Mouse (Mus musculus) left cerebral cortex, postnatal 14 days (tissue): ENCODE data around the gene Kcna4. TPM values are rescaled to one million over a fixed set of nuclear protein-coding genes. Genes with fewer than 3 reads are reported as not detected.

Experiments
- DNase-seq, 2 experiments: peaks; one replicate each; pipeline ENCODE4 v3.0.0; 2021 to 2022; ENCODE audit warnings: low spot score in 2 of 2, mixed read lengths in 1 of 2
- intact Hi-C: fragments of 180-260 bp; cut with DNase I; formaldehyde crosslinking; loops from one replicate; pipeline ENCODE4 v1.15.1; 2025
- long read RNA-seq, 2 experiments: library from polyadenylated mRNA; stranded (forward); transcript quantifications; one replicate each; pipeline ENCODE4 v2.0.0; 2021
- total RNA-seq, 2 experiments: library from RNA; stranded (reverse); gene quantifications; 2 replicates each; pipeline ENCODE4 v1.2.3; 2021

Kcna4 gene
- 10 to 100 TPM; 23.6 to 27.1 TPM for total RNA-seq
- long read RNA-seq, experiment 1, full-length matches to known transcripts, result 7 of 7 reads
- long read RNA-seq, experiment 1, partial matches to known transcripts, result 0 of 7 reads
- long read RNA-seq, experiment 1, other reads (novel, unspliced or antisense), result 0 of 7 reads
- long read RNA-seq, experiment 2, full-length matches to known transcripts, result 3 of 5 reads
- long read RNA-seq, experiment 2, partial matches to known transcripts, result 0 of 5 reads
- long read RNA-seq, experiment 2, other reads (novel, unspliced or antisense), result 2 of 5 reads

DNA sequence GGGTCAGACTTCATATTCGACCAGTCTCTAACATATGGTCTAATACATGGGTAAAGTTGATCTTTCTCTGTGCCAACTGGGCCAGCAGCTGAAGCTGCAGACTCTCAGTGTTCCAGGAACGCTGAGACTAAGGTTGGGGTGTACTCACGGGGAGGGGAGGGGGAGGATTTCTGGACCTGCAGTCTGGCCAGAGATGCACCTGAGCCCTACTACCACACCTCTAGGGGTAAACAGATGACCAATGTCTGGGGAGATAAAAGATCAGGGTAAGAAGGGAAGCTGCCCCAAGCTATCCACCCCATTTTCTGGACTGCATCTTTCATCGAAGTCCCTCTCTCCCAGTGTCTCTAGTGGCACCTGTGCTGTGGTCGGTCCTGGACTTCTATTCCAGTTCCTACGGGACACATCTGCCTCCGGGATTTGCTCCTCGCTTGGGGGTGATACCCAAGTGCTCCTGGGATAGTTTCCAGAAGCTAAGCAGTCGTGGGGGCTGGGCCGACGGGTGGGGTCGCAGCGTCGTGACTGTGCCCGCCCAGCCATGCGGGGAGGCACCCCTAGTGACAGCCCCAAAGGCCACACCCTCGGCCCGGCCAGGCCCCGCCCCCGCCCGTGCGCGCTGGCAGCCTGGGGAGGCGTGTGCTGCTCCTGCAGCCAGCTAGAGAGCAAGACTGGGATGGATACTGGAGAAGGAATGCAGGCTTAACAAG is at the start of gene Kcna4:
Gene Kcna4 (plus strand): TSS at position 650 of the 707 bp plus-strand sequence.
- intact Hi-C loops, result loop anchor here (10.0 kb wide), 1 partner anchor 235 kb away; no protein-coding TSS in a partner anchor
- DNase-seq, result peak; percentile 56 to 72

DNA sequence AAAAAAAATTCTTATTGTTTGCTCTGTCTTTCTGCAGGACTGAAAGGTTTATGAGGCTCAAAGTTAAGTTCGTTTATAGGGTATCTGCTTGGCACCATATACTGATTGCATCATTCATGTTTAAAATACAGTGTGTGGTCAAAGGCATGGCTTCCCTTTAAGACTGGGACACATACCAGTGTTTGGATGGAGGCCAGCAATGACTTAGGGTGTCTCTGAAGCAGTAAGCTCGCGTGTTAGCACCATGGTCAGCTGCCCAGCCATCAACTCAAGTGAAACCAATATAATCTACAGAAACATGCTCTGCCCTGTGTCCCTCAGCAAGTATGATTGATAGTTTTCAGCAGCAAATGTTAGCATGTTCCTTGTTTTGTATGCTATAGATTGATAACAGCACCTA is 32.3 kb upstream of the Kcna4 start:
- intact Hi-C loops, result no loop called here
- no peak for DNase-seq

DNA sequence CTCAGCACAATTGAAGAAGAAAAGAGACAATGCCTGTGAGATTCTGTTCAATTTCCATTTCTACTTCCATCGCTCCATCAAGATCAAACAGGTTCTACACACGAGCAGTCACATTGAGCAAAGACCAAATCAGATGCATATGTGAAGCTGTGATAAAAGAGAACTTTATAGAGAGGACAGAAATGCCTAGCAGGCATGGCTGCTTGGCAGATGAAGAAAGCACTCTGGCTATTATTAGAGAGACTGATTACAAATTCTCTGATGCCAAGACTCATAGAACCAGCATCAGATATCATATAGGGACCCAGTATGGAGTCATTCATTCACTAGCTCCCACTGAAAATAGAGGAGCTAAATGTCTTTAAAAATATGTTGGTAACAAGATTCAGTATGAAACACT is 24.2 kb upstream of the Kcna4 start:
- DNase-seq, result no peak
- intact Hi-C loops, result no loop called here

DNA sequence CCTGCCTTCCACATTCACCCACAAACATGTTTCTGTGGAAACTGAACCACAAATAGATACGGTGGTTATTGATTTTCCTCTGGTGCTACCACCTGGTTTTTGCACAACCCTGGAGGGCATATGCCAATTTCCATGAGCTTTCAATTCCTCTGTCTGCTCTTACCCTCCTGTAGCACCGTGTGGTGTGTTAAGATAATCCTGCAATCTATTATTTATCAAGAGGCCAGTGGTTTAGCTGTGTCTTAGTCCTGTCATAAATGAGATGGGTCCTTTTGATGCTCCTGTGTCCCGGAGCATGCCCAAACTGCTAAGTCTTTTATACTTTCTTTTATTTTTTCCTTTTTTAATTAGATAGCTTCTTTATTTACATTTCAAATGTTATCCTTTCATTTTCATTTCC is 20.4 kb upstream of the Kcna4 start:
- intact Hi-C loops, result no loop called here
- no peak for DNase-seq

DNA sequence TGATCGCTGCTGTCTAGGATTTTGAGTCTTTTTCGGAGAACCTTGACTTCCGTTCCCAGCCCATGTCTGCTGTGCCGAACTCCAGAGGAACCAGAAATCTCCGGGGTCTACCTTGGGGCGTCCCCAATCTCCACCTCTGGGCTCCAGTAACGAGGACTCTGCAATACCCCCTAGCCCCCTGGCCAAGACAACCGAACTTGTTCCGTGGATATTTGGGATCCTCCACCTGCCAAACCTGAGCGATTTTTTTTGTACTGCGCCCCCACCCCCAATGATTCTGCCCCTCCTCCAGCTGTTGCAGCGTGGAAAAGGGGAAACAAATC is 219 bp downstream of the Kcna4 start:
- DNase-seq, result no peak
- intact Hi-C loops, result loop anchor here (10.0 kb wide), 1 partner anchor 234 kb away; no protein-coding TSS in a partner anchor

DNA sequence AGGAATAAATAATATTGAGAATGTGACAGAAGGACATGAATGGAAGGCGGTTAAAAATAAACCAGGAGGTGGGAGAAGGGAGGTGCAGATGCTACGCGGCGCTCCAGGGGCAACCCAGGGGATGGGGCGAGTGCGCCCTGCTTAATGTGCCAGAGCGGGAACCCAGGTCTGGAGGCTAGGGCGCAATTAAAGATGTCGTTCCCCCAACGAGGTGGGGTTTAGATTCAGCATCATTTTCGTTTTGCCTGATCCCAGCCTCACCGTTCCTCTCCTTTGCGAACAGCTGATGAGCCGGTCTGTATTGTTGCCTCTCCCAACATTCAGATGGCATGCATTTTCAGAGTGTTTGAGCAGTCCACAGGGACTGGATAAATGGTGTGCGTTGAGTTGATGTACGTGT is 703 bp downstream of the Kcna4 start:
- DNase-seq, result peak; percentile 27 to 43
- intact Hi-C loops, result loop anchor here (10.0 kb wide), 1 partner anchor 234 kb away; no protein-coding TSS in a partner anchor

DNA sequence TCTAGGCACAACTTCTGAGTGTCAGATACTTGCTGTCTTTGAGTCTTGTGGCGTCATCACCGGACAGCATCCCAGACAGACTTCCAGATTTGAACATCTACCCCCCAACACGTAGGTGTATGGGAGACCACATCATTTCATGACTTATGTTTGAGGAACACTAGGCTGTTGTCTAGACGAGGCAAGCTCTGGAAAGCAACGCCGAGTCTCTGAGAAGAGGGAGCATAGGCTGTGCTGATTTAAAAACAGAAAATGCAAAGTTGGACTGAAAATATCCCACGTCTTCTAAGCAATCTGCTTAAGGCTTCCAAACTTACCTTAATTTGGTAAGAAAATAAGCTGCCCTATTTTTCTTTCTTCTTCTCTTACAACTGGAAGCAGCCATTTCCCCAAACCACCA is 4.1 kb downstream of the Kcna4 start:
- intact Hi-C loops, result loop anchor here (10.0 kb wide), 1 partner anchor 230 kb away; no protein-coding TSS in a partner anchor
- DNase-seq, result no peak

DNA sequence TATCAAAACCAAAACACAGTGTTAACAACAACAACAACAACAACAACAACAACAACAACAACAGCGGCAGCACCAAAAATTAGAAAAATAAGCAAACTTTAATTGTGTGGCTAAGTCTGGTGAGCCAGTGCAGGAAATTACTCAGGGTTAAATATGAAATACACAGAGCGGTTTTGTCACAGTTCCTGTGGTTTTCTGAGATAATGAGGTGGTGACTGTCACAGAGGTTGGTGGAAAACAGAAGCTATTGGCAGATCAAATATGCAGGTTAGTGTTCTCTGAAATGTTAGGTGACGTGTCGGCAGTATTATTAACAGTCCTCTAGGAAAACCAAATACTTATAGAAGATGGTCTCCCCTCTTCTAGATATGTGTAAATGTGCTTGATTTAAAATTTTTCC is 11.4 kb downstream of the Kcna4 start:
- intact Hi-C loops, result no loop called here

DNA sequence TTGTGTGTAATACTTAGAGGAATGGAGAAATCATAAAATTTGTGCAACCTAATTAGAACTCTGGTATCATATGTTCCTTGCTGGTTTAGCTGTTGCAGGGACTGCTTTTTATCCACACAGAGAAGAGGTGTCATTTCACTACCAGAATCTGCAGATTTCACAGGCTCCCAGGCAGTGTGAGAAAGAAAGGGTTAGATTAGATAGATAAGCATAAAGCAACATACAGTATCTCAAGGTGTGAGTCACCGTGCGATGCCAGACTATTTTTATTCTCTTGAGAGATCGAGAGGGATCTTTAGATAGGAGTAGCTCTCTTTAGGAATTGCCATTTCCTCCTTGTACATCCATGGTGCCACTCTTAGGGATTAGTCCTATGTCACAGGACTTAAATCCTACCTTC is 14.3 kb downstream of the Kcna4 start:
- intact Hi-C loops, result no loop called here
- peak in 1 of 2 experiments; percentile 38 for DNase-seq

More for the DNA sequence above, 11.4 kb downstream of the Kcna4 start:
- DNase-seq, result no peak

DNA sequence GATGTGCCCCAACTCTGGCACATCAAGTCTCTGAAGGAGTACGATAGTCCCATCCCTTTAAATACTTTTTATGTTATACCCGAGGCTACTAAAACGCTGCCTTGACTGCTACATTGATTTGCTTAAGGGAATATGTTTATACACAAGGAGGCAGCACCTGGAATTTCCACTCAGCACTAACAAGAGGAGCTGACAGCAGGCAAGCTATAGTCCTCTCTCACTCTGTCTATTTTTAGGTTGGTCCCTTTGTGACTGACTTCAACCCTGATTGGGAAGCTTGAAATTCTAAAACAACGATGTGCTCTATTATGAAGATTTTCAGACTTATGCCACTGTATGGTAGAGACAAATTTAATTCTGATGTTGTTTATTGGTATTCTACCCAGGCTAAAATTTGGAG is 15.6 kb downstream of the Kcna4 start:
- intact Hi-C loops, result no loop called here
- DNase-seq, result no peak

DNA sequence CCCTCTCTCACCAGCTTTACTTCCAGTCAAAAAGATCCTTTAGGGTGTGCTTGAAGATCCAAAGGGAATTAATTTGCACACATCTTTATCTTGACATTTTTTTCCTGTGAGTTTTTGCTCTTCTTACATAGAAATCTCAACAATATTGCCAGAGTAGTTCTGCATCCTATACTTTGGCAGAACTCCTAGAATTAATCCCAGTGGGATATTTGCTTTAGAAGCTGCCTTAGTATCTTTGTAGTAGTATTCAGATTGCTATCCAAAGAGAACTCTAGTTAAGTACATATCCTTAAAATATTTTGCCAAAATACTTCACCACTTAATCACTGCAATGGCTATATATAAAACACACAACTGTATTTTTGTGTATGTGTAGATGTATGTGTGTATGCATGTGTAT is 28.2 kb downstream of the Kcna4 start:
- DNase-seq, result no peak
- intact Hi-C loops, result no loop called here

DNA sequence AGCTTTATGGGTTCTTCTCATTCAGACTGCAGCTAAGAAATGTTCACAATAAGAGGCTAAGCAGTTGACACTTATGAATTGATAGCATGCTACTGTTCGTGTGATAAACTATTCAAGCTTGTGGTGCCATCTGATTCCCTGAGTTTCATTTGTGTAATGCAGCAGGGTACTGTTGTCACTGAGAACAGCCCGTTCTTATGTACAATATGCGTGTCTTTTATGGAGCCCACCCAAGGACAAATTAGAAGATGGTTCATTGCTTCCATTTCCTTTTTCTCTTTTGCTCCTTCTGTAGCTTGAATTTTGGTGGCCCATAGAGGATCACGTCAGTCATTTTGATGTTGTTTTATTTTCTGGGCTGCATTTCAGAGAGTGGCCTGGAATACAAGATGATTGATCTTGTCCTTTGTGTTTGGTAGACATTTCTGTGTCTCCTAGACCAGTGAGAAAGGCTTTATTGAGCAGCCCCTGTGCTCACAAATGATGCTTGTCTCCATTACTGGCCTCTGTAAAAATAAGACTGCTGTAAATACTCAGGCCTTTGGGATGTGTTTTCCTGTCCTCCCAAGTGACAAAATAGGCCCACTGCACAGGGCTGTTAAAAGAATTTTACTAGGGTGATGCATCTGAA is 31.3 kb downstream of the Kcna4 start:
- DNase-seq, result no peak

DNA sequence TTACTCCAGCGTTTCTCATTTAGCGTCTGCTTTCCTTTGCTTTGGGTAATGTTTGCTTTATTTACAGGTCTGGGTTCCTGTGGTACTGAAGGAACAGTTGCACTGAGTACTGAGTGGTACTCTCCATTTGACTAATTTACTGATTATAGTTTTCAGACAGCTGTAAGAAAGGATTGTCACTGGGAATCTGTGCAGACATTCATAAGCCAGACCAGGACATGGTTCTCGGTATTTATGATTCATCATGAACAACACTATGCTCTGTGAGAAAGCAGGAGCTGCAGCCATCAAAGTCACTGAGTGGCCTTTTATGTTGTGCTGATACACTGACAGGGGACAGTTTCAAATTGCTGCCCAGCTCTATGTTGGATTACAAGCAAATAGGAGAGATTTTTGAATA is 33.7 kb downstream of the Kcna4 start:
- DNase-seq, result no peak
- intact Hi-C loops, result no loop called here

More for the DNA sequence above, 31.3 kb downstream of the Kcna4 start:
- intact Hi-C loops, result no loop called here

DNA sequence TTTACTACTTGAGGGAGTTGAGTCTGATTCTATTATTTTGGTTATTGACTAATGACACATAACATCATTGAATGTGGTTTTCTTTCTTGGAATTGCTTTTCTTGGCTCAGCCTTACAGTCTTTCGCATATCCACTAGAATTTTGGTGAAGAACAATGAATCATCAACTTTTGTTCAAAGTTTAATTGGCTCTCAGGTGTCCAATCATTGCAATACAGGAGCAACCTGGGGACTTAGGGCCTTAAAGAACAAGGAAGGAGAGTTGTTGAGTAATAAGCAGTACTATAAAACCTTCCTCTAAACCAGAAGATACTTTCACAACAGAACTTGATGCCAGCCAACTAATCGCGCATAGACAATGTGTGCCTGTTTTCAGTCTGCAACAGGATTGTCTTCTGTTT is 36.8 kb downstream of the Kcna4 start:
- DNase-seq, result no peak
- intact Hi-C loops, result no loop called here

DNA sequence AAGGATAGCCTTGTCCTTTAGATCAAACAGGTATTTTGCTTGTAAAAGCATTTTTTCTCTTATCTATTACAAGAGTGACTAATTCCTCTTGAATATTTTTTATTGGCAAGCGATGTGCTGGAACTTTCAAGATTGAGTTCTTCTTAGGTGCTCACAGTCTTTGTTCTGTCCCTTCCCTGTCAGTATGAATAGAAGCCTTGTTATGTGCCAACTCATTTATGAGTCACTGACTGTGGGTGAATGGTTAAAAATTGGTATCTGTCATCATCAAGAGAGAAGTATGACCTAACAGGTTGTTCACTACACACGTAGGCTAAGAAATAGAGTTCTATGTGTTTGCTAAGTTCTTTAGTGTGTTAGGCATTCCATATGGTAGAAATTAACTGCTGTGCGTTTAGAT is 50.9 kb downstream of the Kcna4 start:
- DNase-seq, result no peak
- intact Hi-C loops, result no loop called here

DNA sequence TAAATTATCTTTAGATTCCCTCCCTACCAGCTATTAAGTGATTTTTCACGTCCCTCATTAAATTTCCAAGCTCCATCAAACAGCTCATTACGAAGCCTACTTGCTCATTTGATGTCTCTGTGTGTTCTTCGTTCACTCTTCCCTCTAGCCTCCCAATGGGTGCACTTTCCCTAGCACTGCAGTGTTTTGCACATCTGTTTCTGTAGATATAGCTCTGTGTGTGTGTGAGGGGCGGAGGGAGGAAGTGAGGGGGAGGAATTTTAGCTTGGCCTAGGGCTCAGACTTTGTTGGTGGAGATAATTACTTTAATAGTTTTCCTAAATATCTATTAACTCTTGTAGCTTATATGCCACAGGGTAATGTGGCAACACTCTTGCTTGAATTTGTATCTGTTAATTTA is 54.4 kb downstream of the Kcna4 start:
- intact Hi-C loops, result no loop called here
- DNase-seq, result no peak

DNA sequence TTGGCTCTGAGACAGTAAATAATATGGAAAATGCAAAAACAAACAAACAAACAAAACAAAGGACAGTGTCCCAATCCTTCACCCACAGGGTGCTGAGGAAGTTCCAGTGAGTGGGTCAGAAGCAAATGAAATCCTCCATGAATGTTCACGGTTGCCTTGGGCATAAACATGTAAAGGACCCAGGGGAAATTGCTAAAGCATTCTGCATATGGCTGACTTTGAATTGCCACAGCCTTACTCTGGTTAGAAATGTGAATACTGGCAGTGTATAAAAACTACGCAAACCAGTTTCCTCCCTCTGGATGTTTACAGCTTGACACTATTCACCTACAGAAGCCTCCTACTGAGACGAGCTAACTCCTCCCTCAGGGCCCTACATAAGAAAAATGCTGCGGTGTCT is 54.9 kb downstream of the Kcna4 start:
- DNase-seq, result no peak
- intact Hi-C loops, result no loop called here
